8 mouse cellular contexts compared by ENCODE assay signal in the genomic region with DNA sequence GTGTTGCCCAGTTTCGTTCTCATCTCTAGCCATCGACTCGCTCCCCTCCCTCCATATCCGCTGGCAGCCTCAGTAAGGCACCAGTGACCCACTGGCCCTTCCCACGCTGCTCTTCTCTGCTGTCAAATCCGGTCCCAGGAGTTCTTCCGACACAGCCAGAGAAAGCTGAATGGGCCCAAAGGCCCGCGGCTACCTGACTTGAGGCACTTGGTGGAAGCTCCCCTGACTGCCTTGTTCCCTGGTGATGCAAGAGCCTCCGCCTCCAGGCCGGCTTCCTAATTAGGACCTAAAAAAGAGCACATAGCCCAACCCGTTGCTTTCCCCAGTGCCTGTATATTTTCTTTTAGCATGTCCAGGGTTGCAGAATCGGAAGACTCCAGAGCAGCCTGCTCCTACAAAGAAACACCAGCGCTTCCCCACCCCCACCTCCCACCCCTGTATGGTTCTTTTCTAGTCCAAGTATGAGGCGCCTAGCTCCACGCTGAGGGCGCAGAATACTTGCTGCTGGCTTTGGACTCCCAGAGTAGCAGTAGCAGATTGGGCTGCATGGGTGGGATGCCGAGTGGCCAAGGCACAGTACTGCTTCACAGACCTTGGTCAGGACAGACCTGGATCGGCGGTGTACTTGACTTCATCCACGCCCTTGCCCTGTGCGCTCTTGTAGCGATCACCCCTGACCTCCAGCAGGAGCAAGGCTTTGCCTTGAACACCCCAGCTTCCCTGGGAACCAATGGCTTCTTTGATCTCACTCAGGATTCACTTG. TPM values are rescaled to one million over a fixed set of nuclear protein-coding genes. Genes with fewer than 3 reads are reported as not detected.
DNase-seq lines count a peak whose midpoint lies in the region; ATAC-seq and TF ChIP-seq lines count a peak whose summit lies in the region.

No protein-coding gene starts in this region.

- no peak for TF ChIP-seq CTCF in lung, adult 2 months (IDR thresholded peaks at IDR 0.05; ENCODE audit: insufficient read depth, low read length)
- no peak for TF ChIP-seq CTCF in small intestine, adult 2 months (IDR thresholded peaks at IDR 0.05; ENCODE audit: extremely low read depth, insufficient read length, insufficient replicate concordance, low read depth, low read length)

- H3K9ac ChIP-seq in hindbrain, embryonic 16.5 days (ENCODE audit: low read depth, low read length): peak overlapping the region; percentile 23; the same call in 1 of the 2 replicates

- H3K4me1 ChIP-seq in embryonic facial prominence, embryonic 10.5 days: peaks cover 64% of the 10 kb centered on the region
- peaks cover 42% of the 10 kb centered on the region for H3K4me1 ChIP-seq in hindbrain, embryonic 16.5 days (ENCODE audit: control insufficient read depth, insufficient read depth, low read depth, low read length)
- peaks cover 24% of the 10 kb centered on the region for H3K4me1 ChIP-seq in lung, adult 2 months (ENCODE audit: control insufficient read depth, insufficient read depth, low read length)
- peaks cover 14% of the 10 kb centered on the region for H3K4me1 ChIP-seq in small intestine, adult 2 months (ENCODE audit: control insufficient read depth, insufficient read depth, insufficient read length, low read length)

- WGBS in embryonic facial prominence, embryonic 10.5 days: 3% methylated on average over 23 of the region's 23 CpGs
- WGBS in hindbrain, embryonic 16.5 days: 2% methylated on average over 23 of the region's 23 CpGs
- 27% methylated on average over 23 of the region's 23 CpGs for WGBS in lung, adult 2 months
- WGBS in small intestine, adult 2 months: 20% methylated on average over 23 of the region's 23 CpGs

- no peaks in the 10 kb centered on the region for H3K9me3 ChIP-seq in embryonic facial prominence, embryonic 10.5 days
- H3K9me3 ChIP-seq in hindbrain, embryonic 16.5 days (ENCODE audit: control insufficient read depth, low read length): no peaks in the 10 kb centered on the region

- H3K36me3 ChIP-seq in embryonic facial prominence, embryonic 10.5 days (replicated peaks): peaks cover 7% of the 10 kb centered on the region
- no peaks in the 10 kb centered on the region for H3K36me3 ChIP-seq in hindbrain, embryonic 16.5 days (ENCODE audit: control insufficient read depth, insufficient read depth, low read length)
- no peaks in the 10 kb centered on the region; the same call in 1 of the 2 replicates for H3K36me3 ChIP-seq in small intestine, adult 2 months (ENCODE audit: control insufficient read depth, insufficient read depth, low read length)

- H3K27ac ChIP-seq in embryonic facial prominence, embryonic 10.5 days (replicated peaks): peak overlapping the region; percentile 96; the same call in 1 of the 2 replicates
- no peak overlapping the region for H3K27ac ChIP-seq in hindbrain, embryonic 16.5 days (ENCODE audit: low read depth, low read length)
- H3K27ac ChIP-seq in small intestine, adult 2 months (ENCODE audit: insufficient read depth, low read depth, low read length): no peak overlapping the region

- H3K4me3 ChIP-seq in embryonic facial prominence, embryonic 10.5 days: peak overlapping the region; percentile 88
- peak overlapping the region; percentile 71 for H3K4me3 ChIP-seq in hindbrain, embryonic 16.5 days (ENCODE audit: low read length)
- H3K4me3 ChIP-seq in lung, adult 2 months (replicated peaks; ENCODE audit: extremely low read depth, low read depth, low read length): no peak overlapping the region
- peak overlapping the region; percentile 43 for H3K4me3 ChIP-seq in small intestine, adult 2 months (ENCODE audit: low read depth, low read length)

- H3K4me2 ChIP-seq in hindbrain, embryonic 16.5 days (ENCODE audit: low read length): peak overlapping the region; percentile 100

- peak; percentile 23 for DNase-seq in right cerebral cortex, adult 18-20 months
- no peak for DNase-seq in right cerebral cortex, postnatal 4 days
- peak; percentile 57 for DNase-seq in embryonic facial prominence, embryonic 10.5 days (ENCODE audit: low spot score)
- peak; percentile 32 for DNase-seq in lung, adult 2 months
- DNase-seq in layer of hippocampus, adult 9-11 months: no peak
- DNase-seq in spleen, adult 12 weeks (ENCODE audit: low spot score): no peak

- ATAC-seq in hindbrain, embryonic 16.5 days: no peak

- no peak for TF ChIP-seq POLR2A in lung, adult 2 months (IDR thresholded peaks at IDR 0.05; ENCODE audit: borderline replicate concordance, extremely low read depth, low read depth, low read length)
- no peak for TF ChIP-seq POLR2A in small intestine, adult 2 months (IDR thresholded peaks at IDR 0.05; ENCODE audit: low read depth, low read length)

- H3K27me3 ChIP-seq in embryonic facial prominence, embryonic 10.5 days (replicated peaks; ENCODE audit: low read depth, poor library complexity, severe bottlenecking): peaks cover 42% of the 10 kb centered on the region
- peaks cover 7% of the 10 kb centered on the region for H3K27me3 ChIP-seq in hindbrain, embryonic 16.5 days (replicated peaks; ENCODE audit: control insufficient read depth, insufficient read depth, low read length)
- no peaks in the 10 kb centered on the region for H3K27me3 ChIP-seq in small intestine, adult 2 months (ENCODE audit: control insufficient read depth, insufficient read depth, low read length)

RNA-seq across cellular contexts. Expression of a gene that starts 1.7 kb away (rescaled TPM):
- 32.5 and 35.7 TPM in 2 replicates for polyA plus RNA-seq in embryonic facial prominence, embryonic 10.5 days (2016; fragmentation: Nextera tagmentation; extraction: Ambion mirVana)
- 8.6 and 12.2 TPM in 2 replicates for polyA plus RNA-seq in hindbrain, embryonic 16.5 days (2015; fragmentation: Nextera tagmentation; extraction: Ambion mirVana)
- 22.3 and 24.5 TPM in 2 replicates for polyA plus RNA-seq in lung, adult 2 months (2012; rRNA removed)
- 2.9 and 7.4 TPM in 2 replicates for polyA plus RNA-seq in small intestine, adult 2 months (2012; rRNA removed)

Comparison
In these comparisons a context has a peak if more than half of its experiments do, and no peak if none do; other contexts are left out.
1. DNase-seq: peak in right cerebral cortex, adult 18-20 months (single experiment), embryonic facial prominence, embryonic 10.5 days (single experiment) and lung, adult 2 months (single experiment); none in right cerebral cortex, postnatal 4 days (single experiment), layer of hippocampus, adult 9-11 months (single experiment) and spleen, adult 12 weeks (single experiment).